Mouse (Mus musculus) cerebellum, adult 2 months (tissue): ENCODE results near the gene Nup133.

ENCODE experiments used
- CTCF ChIP-seq: fragments of 200-500 bp; IDR thresholded peaks from 2 replicates; pipeline ENCODE4 v1.5.1; 2011; ENCODE audit warnings: low read depth, mild to moderate bottlenecking, control low read depth, low read length, moderate library complexity, borderline replicate concordance; ENCODE audit not compliant: insufficient read depth
- POLR2A ChIP-seq: fragments of 200-500 bp; IDR thresholded peaks from 2 replicates; pipeline ENCODE4 v1.6.1; 2011; ENCODE audit warnings: low read length, control low read depth, borderline replicate concordance; ENCODE audit not compliant: insufficient read depth

- TF ChIP-seq CTCF (no peak), POLR2A (no peak)
These were observed 36.8 kb downstream of the Nup133 start for GRCm38 (mm10) chr8:123912265-123912664.
